Mouse (Mus musculus): ENCODE measurements at regions not wholly inside any gene's neighbourhood (a gene's known extent, or its start where the extent isn't known, plus 50 kb on each side); places are given as distances from the start of the nearest gene placed in this dataset.

DNA sequence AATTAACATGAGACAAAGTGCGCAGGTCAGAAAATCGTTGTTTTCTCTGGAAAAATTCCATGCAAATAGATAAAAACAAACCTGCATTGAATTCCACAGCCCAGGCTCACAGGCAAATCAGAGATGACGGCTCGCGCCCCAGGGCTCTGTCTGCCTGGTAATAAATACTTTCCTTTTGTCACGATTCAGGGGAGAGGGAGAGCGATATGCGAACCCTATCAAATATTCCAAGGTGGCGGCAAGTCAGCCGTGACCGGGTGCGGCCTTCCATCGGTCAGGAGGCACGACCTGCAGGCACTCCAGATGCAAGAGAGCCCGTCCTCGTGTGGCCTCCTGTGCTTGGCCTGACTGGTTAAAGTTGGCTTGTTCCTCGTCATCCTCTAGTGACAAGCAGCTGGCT lies 94.5 kb upstream of the Gsc start:
- DNase-seq (ENCODE audit: low read depth, low spot score): no peak

DNA sequence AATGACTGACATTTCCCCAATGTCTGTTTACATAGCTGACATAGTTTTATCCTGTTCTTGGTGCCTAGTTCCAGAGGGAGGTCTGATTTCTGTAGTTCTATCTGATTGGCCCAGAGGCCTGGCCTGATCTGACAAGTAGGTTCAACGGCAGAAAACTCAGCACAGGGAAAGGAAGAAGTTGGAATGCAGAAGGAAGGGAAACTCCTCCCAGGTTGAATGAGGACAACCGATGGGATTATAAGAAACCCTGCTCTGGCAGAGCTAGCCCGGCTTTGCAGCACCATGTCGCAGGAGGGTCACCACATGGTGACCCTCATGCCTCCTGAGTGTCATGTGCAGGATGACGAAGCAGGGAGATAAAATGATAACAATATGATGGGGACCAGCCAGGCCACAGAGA lies 89.8 kb upstream of the Gsc start:
- DNase-seq (ENCODE audit: low read depth, low spot score): no peak

DNA sequence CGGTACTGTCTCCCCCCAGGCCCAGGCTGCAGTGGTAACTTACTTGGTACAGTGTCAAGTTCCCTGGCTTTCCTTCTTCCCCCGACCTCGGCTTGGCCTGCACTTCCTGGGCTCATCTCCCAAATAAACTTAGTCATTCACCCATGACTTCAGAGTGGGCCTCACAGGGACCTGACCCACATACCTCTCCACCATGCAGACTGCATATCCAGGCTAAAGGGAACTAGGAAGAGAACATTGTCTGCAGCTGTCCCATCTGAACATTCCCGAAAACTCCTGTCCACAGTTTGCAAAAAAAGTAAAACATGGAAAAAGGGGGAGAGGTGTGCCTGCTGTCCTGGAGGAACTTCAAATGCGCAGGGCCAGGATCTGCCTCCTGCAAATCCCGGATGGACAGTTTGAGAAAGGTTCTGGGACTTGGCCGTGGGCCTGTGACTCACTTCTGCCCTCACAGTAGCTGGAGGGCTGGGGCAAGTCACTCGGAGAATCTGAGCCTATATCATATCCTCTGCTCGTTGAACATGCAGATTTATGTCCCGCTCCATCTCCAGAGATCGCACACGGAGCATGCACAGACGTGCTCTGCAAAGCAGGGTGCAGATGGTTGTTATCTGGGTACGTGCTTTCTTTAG lies 87.9 kb upstream of the Gsc start:
- no peak for DNase-seq (ENCODE audit: low read depth, low spot score)

DNA sequence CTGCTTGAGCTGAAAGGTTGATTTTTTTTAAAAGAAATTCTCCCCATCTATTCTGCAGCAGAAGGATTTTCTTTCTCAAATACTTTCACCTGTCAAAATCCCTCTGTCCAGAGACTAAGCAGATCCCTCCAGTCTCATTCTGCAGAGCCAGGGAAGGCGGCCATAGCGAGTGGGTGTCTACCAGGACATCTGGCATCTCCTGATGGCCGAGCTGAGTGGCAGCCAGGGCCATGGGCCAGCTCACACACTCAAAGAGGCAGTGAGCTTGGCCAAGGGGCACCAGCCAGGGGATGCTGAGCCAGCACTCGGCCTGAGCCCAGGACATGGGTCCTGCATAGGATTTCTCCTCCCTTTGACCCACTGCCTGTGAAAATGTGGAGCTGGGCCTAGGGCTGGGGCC lies 84.6 kb upstream of the Gsc start:
- no peak for DNase-seq (ENCODE audit: low read depth, low spot score)

DNA sequence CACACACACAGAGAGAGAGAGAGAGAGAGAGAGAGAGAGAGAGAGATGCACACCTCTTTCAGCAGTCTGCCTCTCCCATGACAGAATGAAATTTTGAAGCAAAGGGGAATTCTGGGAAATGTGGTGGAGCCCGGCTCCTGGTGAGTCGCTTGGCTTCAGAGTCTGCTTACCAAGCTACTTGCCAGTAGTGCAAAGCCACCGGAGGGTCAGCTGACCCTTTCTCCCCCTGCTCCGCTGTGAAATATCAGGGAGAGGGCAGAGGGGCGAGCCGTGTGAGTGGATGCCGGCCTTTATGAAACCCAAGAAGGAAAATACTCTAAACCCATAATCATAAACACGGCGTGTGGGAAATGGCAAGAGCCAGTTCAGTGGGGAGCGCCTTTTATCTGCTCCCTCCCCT lies 84.2 kb upstream of the Gsc start:
- no peak for DNase-seq (ENCODE audit: low read depth, low spot score)

DNA sequence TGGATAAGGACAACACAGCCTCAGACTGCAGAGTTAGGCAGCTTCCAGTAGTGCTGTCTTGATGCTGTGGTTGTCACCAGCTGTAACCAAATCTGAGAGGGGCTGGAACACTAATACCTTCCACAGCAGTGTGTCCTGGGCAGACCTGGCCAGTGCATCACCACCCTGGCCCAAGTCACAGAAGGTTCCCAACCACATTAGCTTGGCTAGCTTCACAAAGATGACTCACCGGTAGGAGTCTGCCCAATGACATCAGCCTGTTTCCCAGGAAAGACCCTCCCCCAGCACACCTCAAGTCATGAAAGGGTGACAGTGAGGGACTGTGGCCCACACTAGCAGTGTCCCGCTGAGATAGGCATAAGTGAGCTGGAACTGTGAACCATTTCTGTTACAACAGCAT lies 75.5 kb upstream of the Gsc start:
- no peak for DNase-seq (ENCODE audit: low read depth, low spot score)

DNA sequence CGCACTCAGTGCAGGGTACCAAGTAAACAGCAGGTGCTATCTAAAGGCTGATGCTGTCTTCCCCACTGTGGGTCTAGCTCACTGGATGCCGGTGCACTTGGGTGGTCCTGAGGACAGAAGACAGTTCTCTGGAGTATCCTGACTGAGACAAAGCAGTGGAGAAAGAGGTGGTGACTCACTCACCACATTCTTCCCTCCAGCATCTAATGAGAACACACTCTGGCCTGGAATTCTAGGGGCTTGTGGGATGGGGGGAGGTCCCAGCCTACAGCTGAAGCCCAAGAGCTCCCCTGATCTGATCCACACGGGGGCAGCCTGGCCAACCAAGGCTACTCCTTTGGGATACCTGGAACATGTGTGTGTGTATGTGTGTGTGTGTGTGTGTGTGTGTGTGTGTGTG lies 74.4 kb upstream of the Gsc start:
- no peak for DNase-seq (ENCODE audit: low read depth, low spot score)

DNA sequence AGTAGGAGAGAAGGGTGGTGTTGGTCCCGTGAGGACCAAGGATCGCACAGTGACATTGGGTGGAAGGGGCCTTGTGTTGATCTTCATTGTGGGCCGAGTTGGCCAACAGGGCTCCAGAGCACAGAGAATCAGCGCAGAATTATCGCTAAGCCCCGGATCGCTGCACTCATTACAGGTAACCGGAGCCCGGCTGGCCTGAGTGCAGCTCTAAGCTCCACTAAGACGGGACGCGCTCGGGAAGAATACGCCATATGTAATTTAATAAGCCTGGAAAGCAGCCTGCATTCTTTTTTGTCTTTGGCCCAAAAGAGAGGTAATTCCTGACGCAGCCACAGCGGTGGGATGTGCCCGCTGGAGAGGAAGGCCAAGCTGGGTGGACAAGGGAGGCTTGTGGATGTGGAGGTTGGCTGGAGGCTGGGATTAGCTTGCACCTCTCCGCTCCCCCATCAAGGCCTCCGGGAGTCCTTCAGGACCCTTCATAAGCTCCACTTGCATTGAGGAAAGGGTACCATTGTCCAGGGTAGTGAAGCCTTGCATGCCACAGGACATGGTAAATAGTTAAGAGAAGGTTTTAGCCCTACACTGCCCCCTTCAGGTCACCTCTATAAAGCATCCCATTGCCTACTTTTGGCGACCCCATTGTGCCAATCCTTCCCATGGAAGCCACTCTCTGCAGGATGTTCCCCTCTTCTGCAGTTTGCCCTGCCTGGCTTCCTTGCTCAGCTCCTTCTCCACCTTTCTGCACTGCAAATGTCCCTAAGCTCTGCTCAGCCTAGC lies 73.1 kb upstream of the Gsc start:
- no peak for DNase-seq (ENCODE audit: low read depth, low spot score)

DNA sequence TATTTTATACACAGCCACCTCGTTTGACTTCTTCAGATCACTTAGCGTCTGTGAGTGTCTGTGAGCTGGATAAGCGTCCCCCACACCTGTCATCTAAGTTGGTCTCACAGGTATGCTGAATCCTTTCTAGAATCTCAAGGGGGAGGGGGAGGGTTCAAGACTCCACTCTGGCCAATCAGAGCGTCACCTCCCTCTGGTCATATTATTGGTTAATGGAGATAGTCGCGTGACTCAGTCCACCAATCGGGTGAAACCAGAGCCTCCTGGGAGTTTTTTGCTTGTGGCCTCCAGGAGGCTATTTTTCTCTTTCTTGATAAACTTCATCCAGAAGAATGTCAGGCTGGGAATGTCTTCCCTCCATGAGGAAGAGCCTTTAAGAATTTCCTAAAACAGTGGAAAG lies 66.8 kb upstream of the Gsc start:
- DNase-seq (ENCODE audit: low read depth, low spot score): no peak

DNA sequence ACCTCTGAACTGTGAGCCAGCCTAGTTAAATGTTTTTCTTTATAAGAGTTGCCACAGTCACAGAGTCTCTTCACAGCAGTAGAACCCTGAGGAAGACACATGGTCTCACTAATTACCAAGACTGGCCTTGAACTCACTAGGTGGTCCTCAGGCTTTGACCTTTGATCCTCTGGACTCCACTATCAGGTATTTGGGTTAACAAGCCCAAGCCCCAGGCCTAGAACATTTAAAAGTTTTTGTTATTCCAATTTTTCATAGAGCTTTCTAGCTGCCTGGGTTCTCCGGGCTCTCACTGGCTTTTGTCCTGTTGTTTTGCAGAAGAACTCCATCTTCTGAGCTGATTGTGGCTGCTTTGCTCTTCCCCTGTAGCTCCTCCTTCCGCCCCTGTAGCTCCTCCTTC lies 65.3 kb upstream of the Gsc start:
- no peak for DNase-seq (ENCODE audit: low read depth, low spot score)

DNA sequence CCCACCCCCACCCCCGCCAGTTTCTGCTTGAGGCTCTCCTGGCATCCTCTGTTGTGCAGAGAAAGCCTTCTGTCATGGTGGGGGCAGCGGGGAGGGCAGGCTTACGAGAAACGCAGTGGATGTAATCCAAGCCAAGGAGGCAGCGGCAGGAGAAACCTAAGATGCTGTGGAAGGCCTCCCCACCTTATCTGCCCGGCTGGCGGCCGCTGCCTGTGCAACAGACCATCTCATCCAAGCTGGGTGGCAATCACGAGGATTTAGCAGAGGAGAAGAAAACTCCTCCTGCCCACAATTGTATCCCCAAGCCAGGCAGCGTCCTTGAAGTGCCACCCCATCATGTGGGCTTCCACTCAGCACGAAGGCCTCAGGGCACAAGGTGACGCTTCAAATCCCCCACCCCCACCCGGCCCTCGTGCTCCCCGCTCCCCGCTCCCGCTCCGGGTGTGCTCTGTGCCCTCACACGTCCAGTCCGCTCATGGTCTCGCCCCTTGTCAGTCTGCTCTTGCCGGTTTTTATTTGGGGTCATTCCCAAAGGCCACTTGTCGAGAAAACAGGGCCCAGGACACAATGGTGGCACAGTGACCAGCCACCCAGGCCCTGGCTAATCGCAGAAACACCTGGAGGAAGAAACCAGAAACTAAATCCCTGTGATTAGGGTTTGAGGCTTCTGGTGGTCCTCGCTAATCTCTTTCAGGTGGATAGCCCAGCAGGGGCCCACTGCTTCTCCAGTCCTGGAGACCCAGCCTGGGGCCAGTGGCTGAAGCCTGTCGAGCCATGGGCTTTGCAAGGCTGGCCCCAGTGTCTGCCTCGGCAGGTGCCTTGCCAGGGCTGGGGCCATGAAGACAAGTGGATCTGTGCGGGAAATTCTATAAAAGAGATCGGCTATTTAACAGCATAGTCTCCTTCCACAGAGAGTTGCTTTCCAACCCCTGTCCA lies 58.6 kb upstream of the Gsc start:
- no peak for DNase-seq (ENCODE audit: low read depth, low spot score)

DNA sequence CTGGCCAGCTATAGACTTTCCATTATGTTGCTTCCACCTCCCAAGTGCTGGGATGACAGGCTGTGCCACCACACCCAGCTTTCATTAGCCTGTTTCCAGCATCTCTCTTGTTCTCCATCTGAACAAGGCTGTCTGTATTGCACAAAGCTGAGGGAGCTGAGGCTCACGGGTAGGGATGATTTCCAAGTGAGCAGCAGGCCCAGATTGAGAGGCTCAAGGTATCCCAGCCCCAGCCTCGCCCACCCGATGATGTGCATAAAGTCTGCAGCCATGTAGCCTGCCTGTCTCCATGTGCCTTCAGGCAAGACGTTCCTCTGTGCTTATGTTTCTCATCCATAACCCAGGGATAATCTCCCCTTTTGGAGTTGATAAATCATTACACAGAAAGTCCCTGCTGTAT lies 57.5 kb upstream of the Gsc start:
- DNase-seq (ENCODE audit: low read depth, low spot score): no peak

Measured in mesoderm, embryonic 11.5 days (tissue).